Mouse (Mus musculus): ENCODE measurements around the gene Dclre1b. TPM values are rescaled to one million over a fixed set of nuclear protein-coding genes. Genes with fewer than 3 reads are reported as not detected.
"Not testable (repeated sequence)": the region's sequence is repeated elsewhere in the genome, so short reads cannot be mapped to it uniquely, and the experiment has no call there.

Gene Dclre1b
- polyA plus RNA-seq, 1 experiment, result 3.9 TPM

GRCm38 (mm10) chr3:103852565-103853299, 43.5 kb upstream of the Dclre1b start:
- Histone ChIP-seq H3K4me3 (no peak overlapping the region), H3K79me2 (ENCODE audit: control insufficient read depth, insufficient read depth) (no peaks in the 10 kb centered on the region), H3K4me2 (ENCODE audit: low read depth) (peak overlapping the region; percentile 42), H3K27me3 (ENCODE audit: control insufficient read depth, insufficient read depth, insufficient read length) (no peaks in the 10 kb centered on the region), H3K36me3 (ENCODE audit: control insufficient read depth, insufficient read depth) (no peaks in the 10 kb centered on the region), H3ac (ENCODE audit: control insufficient read depth, insufficient read length) (no peak overlapping the region)
- TF ChIP-seq MYOG (IDR thresholded peaks at IDR 0.05; ENCODE audit: control insufficient read depth in 1 of 3, insufficient read depth in 1 of 3, insufficient read length in 2 of 3, low read depth in 2 of 3) (no peak), MYOD1 (IDR thresholded peaks at IDR 0.05; ENCODE audit: control insufficient read depth in 1 of 3, insufficient read length in 2 of 3, low read depth in 2 of 3) (no peak)

GRCm38 (mm10) chr3:103851882-103852281, 42.6 kb upstream of the Dclre1b start:
- Histone ChIP-seq H3K27me3 (ENCODE audit: control insufficient read depth, insufficient read depth, insufficient read length) (no peaks in the 10 kb centered on the region), H3ac (ENCODE audit: control insufficient read depth, insufficient read length) (no peak overlapping the region), H3K4me2 (ENCODE audit: low read depth) (no peak overlapping the region), H3K79me2 (ENCODE audit: control insufficient read depth, insufficient read depth) (no peaks in the 10 kb centered on the region), H3K36me3 (ENCODE audit: control insufficient read depth, insufficient read depth) (no peaks in the 10 kb centered on the region), H3K4me3 (no peak overlapping the region)
- TF ChIP-seq MYOD1 (IDR thresholded peaks at IDR 0.05; ENCODE audit: control insufficient read depth in 1 of 3, insufficient read length in 2 of 3, low read depth in 2 of 3), result no peak
- TF ChIP-seq MAX (IDR thresholded peaks at IDR 0.05; ENCODE audit: low read depth), result no peak
- no peak for TF ChIP-seq CEBPB (IDR thresholded peaks at IDR 0.05; ENCODE audit: insufficient read depth, poor library complexity, severe bottlenecking)
- TF ChIP-seq POLR2AphosphoS2 (IDR thresholded peaks at IDR 0.05; ENCODE audit: insufficient read length, low read depth), result no peak
- TF ChIP-seq TCF3 (IDR thresholded peaks at IDR 0.05; ENCODE audit: insufficient read length, low read depth), result no peak
- no peak for TF ChIP-seq POLR2A (IDR thresholded peaks at IDR 0.05; ENCODE audit: insufficient read length, low read depth)
- TF ChIP-seq E2F4 (IDR thresholded peaks at IDR 0.05; ENCODE audit: insufficient read depth), result no peak
- no peak for TF ChIP-seq REST (IDR thresholded peaks at IDR 0.05; ENCODE audit: insufficient read depth, insufficient read length)
- no peak for TF ChIP-seq TCF12 (IDR thresholded peaks at IDR 0.05; ENCODE audit: insufficient read depth, poor library complexity, severe bottlenecking)
- no peak for TF ChIP-seq USF1 (IDR thresholded peaks at IDR 0.05; ENCODE audit: low read depth)
- no peak for TF ChIP-seq SRF (IDR thresholded peaks at IDR 0.05; ENCODE audit: control insufficient read depth, insufficient read length, low read depth)
- no peak for TF ChIP-seq MYOG (IDR thresholded peaks at IDR 0.05; ENCODE audit: control insufficient read depth in 1 of 3, insufficient read depth in 1 of 3, insufficient read length in 2 of 3, low read depth in 2 of 3)

DNA sequence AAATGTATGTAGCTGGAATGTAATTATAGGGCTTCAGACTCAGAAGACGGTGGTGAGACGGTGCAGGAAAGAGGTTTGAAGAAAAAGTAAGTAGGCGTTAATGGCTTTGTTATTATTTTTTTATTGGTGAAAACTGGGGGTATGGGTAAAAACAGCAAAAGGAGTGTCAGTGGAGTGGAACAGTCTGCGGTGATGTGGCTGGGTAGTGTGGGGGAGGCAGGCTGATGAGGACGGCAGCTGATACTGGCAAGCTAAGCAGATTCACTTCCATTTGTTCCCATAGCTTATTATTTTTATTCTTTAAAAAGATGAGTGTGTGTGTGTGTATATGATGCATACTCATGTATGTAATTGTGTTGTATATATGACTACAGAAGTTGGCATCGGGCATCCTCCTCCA, 42.2 kb upstream of the Dclre1b start:
- H3K27me3 ChIP-seq (ENCODE audit: control insufficient read depth, insufficient read depth, insufficient read length), result no peaks in the 10 kb centered on the region
- no peaks in the 10 kb centered on the region for H3K79me2 ChIP-seq (ENCODE audit: control insufficient read depth, insufficient read depth)
- no peak for TF ChIP-seq SRF (IDR thresholded peaks at IDR 0.05; ENCODE audit: control insufficient read depth, insufficient read length, low read depth)
- no peaks in the 10 kb centered on the region for H3K36me3 ChIP-seq (ENCODE audit: control insufficient read depth, insufficient read depth)
- H3ac ChIP-seq (ENCODE audit: control insufficient read depth, insufficient read length), result no peak overlapping the region
- H3K4me2 ChIP-seq (ENCODE audit: low read depth), result no peak overlapping the region
- no peak overlapping the region for H3K4me3 ChIP-seq

- no peak overlapping the region for H3K4me3 ChIP-seq
- TF ChIP-seq SRF (IDR thresholded peaks at IDR 0.05; ENCODE audit: control insufficient read depth, insufficient read length, low read depth), result no peak
- TF ChIP-seq MYOD1 (IDR thresholded peaks at IDR 0.05; ENCODE audit: control insufficient read depth in 1 of 3, insufficient read length in 2 of 3, low read depth in 2 of 3), result no peak
- no peak for TF ChIP-seq POLR2AphosphoS2 (IDR thresholded peaks at IDR 0.05; ENCODE audit: insufficient read length, low read depth)
- no peak for TF ChIP-seq USF1 (IDR thresholded peaks at IDR 0.05; ENCODE audit: low read depth)
- no peak for TF ChIP-seq REST (IDR thresholded peaks at IDR 0.05; ENCODE audit: insufficient read depth, insufficient read length)
- TF ChIP-seq TCF3 (IDR thresholded peaks at IDR 0.05; ENCODE audit: insufficient read length, low read depth), result no peak
- no peak for TF ChIP-seq TCF12 (IDR thresholded peaks at IDR 0.05; ENCODE audit: insufficient read depth, poor library complexity, severe bottlenecking)
- TF ChIP-seq E2F4 (IDR thresholded peaks at IDR 0.05; ENCODE audit: insufficient read depth), result no peak
- no peak for TF ChIP-seq POLR2A (IDR thresholded peaks at IDR 0.05; ENCODE audit: insufficient read length, low read depth)
- TF ChIP-seq MAX (IDR thresholded peaks at IDR 0.05; ENCODE audit: low read depth), result no peak
- no peak for TF ChIP-seq CEBPB (IDR thresholded peaks at IDR 0.05; ENCODE audit: insufficient read depth, poor library complexity, severe bottlenecking)
- H3K4me2 ChIP-seq (ENCODE audit: low read depth), result no peak overlapping the region
- no peaks in the 10 kb centered on the region for H3K36me3 ChIP-seq (ENCODE audit: control insufficient read depth, insufficient read depth)
- no peaks in the 10 kb centered on the region for H3K27me3 ChIP-seq (ENCODE audit: control insufficient read depth, insufficient read depth, insufficient read length)
- H3K79me2 ChIP-seq (ENCODE audit: control insufficient read depth, insufficient read depth), result no peaks in the 10 kb centered on the region
- H3ac ChIP-seq (ENCODE audit: control insufficient read depth, insufficient read length), result no peak overlapping the region
Observed at GRCm38 (mm10) chr3:103850644-103851363, 41.6 kb upstream of the Dclre1b start.

DNA sequence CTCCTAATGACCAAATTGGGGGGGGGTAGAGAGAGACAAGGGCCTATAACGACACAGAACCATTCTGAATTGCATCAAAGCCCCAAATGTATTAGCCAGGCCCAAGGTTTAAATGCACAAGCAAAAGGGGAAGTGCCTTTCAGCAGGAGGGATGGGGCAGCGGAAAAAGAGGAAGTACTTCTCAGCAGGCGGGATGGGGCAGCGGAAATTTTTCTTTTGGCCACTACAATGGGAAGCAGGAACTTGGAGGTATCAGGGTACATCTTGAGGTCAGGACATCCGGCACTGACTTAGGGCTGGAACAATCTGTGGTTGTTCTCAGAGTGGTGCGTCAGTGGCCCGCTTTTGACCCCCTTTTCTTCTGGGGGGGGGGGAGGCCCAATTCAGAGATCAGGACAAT, 31.7 kb upstream of the Dclre1b start:
- not testable (repeated sequence) for H3ac ChIP-seq (ENCODE audit: control insufficient read depth, insufficient read length); H3K36me3 ChIP-seq (ENCODE audit: control insufficient read depth, insufficient read depth); H3K4me2 ChIP-seq (ENCODE audit: low read depth); H3K79me2 ChIP-seq (ENCODE audit: control insufficient read depth, insufficient read depth); H3K4me3 ChIP-seq; H3K27me3 ChIP-seq (ENCODE audit: control insufficient read depth, insufficient read depth, insufficient read length)

DNA sequence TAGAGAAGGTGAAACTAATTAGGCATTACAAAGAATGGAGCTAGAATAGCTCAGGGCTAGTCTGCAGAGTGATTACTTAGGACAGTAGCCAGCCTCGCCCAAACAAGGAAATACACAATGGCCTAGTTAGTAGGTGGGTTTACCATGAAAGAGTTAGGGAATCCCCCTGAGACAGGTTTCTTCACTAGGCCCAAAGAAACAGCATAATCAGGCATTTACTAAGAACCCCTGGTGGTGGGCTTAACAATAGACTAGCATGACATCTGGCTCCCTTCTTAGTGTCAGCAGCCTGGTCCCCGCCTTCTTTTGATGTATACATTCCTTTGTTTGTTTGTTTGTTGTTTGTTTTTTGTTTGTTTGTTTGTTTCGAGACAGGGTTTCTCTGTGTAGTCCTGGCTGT, 31.0 kb upstream of the Dclre1b start:
- not testable (repeated sequence) for H3K4me2 ChIP-seq (ENCODE audit: low read depth); H3K79me2 ChIP-seq (ENCODE audit: control insufficient read depth, insufficient read depth); H3K4me3 ChIP-seq; H3ac ChIP-seq (ENCODE audit: control insufficient read depth, insufficient read length); H3K27me3 ChIP-seq (ENCODE audit: control insufficient read depth, insufficient read depth, insufficient read length); H3K36me3 ChIP-seq (ENCODE audit: control insufficient read depth, insufficient read depth)

Data from myocyte (in vitro differentiated cells).